ENCODE assay signal across 20 mouse cellular contexts in the genomic region with DNA sequence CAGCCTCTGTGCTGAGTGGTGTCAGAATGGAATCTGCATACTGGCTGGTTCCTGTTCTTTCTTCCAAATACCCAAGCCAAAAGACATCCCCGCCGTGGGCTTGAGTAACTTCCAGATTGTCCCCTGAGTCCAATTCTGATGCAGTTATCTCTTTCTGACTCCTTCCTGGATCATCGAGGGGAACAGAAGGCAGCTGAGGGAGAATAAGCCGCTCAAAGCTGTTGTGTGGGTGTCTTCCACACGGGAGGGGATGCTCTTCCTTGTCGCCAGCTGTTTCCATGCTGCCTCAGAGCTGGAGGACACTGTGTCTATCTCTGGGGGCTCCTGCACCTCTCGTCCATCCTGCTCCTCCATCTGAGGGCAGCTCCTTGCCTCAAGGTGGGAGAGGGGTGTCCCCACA.
DNase-seq lines count a peak whose midpoint lies in the region; ATAC-seq lines count a peak whose summit lies in the region.
"Had no signal": no experiment of that assay in that cellular context is flagged by ENCODE, and none has a peak within 500 bp of the region (broad histone marks: within the 10 kb centered on the region; RNA-seq: fewer than 3 reads in every experiment).

No protein-coding gene starts in this region.

- H3K9me3 ChIP-seq in heart, embryonic 15.5 days (replicated peaks) = no peaks in the 10 kb centered on the region
- H3K9me3 ChIP-seq in heart, embryonic 11.5 days (replicated peaks; ENCODE audit: control insufficient read depth, low read length) = no peaks in the 10 kb centered on the region
- H3K9me3 ChIP-seq: embryonic facial prominence, embryonic 12.5 days; hindbrain, embryonic 15.5 days; limb, embryonic 13.5 days; midbrain, embryonic 12.5 days; stomach, embryonic 15.5 days had no signal

- no peak for ATAC-seq in heart, embryonic 15.5 days (replicated peaks; ENCODE audit: insufficient number of reproducible peaks, insufficient read depth, low FRiP score, low read depth)
- ATAC-seq in heart, embryonic 11.5 days (replicated peaks; ENCODE audit: insufficient number of reproducible peaks, low FRiP score, low TSS enrichment) = no peak
- ATAC-seq: forebrain, embryonic 16.5 days had no signal

- intact Hi-C loops in left cerebral cortex, postnatal 14 days (cut with DNase I) = no loop called here

- peak overlapping the region; percentile 30; the same call in 1 of the 2 replicates for H3K27ac ChIP-seq in heart, embryonic 15.5 days
- no peak overlapping the region for H3K27ac ChIP-seq in heart, embryonic 11.5 days (ENCODE audit: low read depth, low read length)
- H3K27ac ChIP-seq: embryonic facial prominence, embryonic 12.5 days; hindbrain, embryonic 15.5 days; limb, embryonic 13.5 days; liver, embryonic 14.5 days; midbrain, embryonic 12.5 days; stomach, embryonic 15.5 days had no signal

- DNase-seq in right cerebral cortex, adult 18-20 months = peak; percentile 65
- no peak for DNase-seq in right cerebral cortex, postnatal 4 days
- DNase-seq in left cerebral cortex, postnatal 14 days (ENCODE audit: low spot score in 2 of 2) = peak; percentile 50 to 69
- peak; percentile 72 for DNase-seq in telencephalon, adult 2 months (ENCODE audit: low read depth, low spot score)
- no peak for DNase-seq in urinary bladder, adult 2 months (ENCODE audit: low spot score)
- no peak for DNase-seq in kidney, postnatal 10 days
- DNase-seq: cerebellum, adult 8-10 months; heart, postnatal 14 days; kidney, adult 8-10 months; kidney, postnatal 36 days; spleen, adult 18-20 months had no signal

- H3K36me3 ChIP-seq in heart, embryonic 15.5 days = peaks cover 58% of the 10 kb centered on the region
- peaks cover 28% of the 10 kb centered on the region for H3K36me3 ChIP-seq in heart, embryonic 11.5 days (ENCODE audit: control insufficient read depth, insufficient read depth, low read length)
- H3K36me3 ChIP-seq: hindbrain, embryonic 15.5 days; midbrain, embryonic 12.5 days had no signal

- H3K9ac ChIP-seq in heart, embryonic 15.5 days = no peak overlapping the region
- no peak overlapping the region for H3K9ac ChIP-seq in heart, embryonic 11.5 days (ENCODE audit: low read depth, low read length)
- H3K9ac ChIP-seq: embryonic facial prominence, embryonic 12.5 days; hindbrain, embryonic 15.5 days; limb, embryonic 13.5 days; liver, embryonic 14.5 days; midbrain, embryonic 12.5 days; stomach, embryonic 15.5 days had no signal

- WGBS in heart, embryonic 15.5 days = 65% methylated on average over 7 of the region's 7 CpGs
- WGBS in heart, embryonic 11.5 days (ENCODE audit: insufficient replicate concordance) = 81% methylated on average over 7 of the region's 7 CpGs

- H3K4me2 ChIP-seq in heart, embryonic 15.5 days = no peak overlapping the region
- H3K4me2 ChIP-seq in heart, embryonic 11.5 days = no peak overlapping the region
- H3K4me2 ChIP-seq: embryonic facial prominence, embryonic 12.5 days; hindbrain, embryonic 15.5 days; limb, embryonic 13.5 days; midbrain, embryonic 12.5 days; stomach, embryonic 15.5 days had no signal

- no peak overlapping the region for H3K4me3 ChIP-seq in heart, embryonic 15.5 days
- no peak overlapping the region for H3K4me3 ChIP-seq in heart, embryonic 11.5 days (ENCODE audit: low read depth, low read length)
- H3K4me3 ChIP-seq: embryonic facial prominence, embryonic 12.5 days; hindbrain, embryonic 15.5 days; limb, embryonic 13.5 days; midbrain, embryonic 12.5 days; stomach, embryonic 15.5 days had no signal

- no peaks in the 10 kb centered on the region for H3K27me3 ChIP-seq in heart, embryonic 15.5 days
- H3K27me3 ChIP-seq in heart, embryonic 11.5 days (ENCODE audit: control insufficient read depth, insufficient read depth, low read length) = no peaks in the 10 kb centered on the region
- H3K27me3 ChIP-seq: embryonic facial prominence, embryonic 12.5 days; hindbrain, embryonic 15.5 days; limb, embryonic 13.5 days; midbrain, embryonic 12.5 days; stomach, embryonic 15.5 days had no signal

- H3K4me1 ChIP-seq in heart, embryonic 15.5 days (replicated peaks) = peaks cover 51% of the 10 kb centered on the region
- peaks cover 31% of the 10 kb centered on the region for H3K4me1 ChIP-seq in heart, embryonic 11.5 days (ENCODE audit: control insufficient read depth, insufficient read depth, low read length)
- H3K4me1 ChIP-seq: hindbrain, embryonic 15.5 days; midbrain, embryonic 12.5 days; stomach, embryonic 15.5 days had no signal

Comparison
In these comparisons a context has a peak if more than half of its experiments do, and no peak if none do; other contexts are left out.
1. DNase-seq: peak in right cerebral cortex, adult 18-20 months (single experiment), left cerebral cortex, postnatal 14 days (2 of 2) and telencephalon, adult 2 months (single experiment); none in right cerebral cortex, postnatal 4 days (single experiment), urinary bladder, adult 2 months (single experiment) and kidney, postnatal 10 days (single experiment).